Mouse (Mus musculus) kidney, postnatal 10 days (tissue): ENCODE data around the gene Ctnnd2.
A peak's percentile ranks its signal among the peaks of the same experiment; 100 is the strongest.

Source experiments
- DNase-seq: peaks from one replicate; pipeline ENCODE4 v3.0.0; 2021; ENCODE audit warnings: mixed read lengths

Ctnnd2 gene

GRCm38 (mm10) chr15:30740728-30741127 is 568.3 kb downstream of the Ctnnd2 start:
- peak; percentile 76 for DNase-seq

GRCm38 (mm10) chr15:30757991-30758390 is 585.6 kb downstream of the Ctnnd2 start:
- DNase-seq: no peak

GRCm38 (mm10) chr15:30762211-30762610 is 589.8 kb downstream of the Ctnnd2 start:
- no peak for DNase-seq

- DNase-seq: no peak
These were observed 590.4 kb downstream of the Ctnnd2 start for GRCm38 (mm10) chr15:30762695-30763285.

- no peak for DNase-seq
These were observed 604.5 kb downstream of the Ctnnd2 start for GRCm38 (mm10) chr15:30776931-30777330.

GRCm38 (mm10) chr15:30777801-30778200 is 605.4 kb downstream of the Ctnnd2 start:
- no peak for DNase-seq

- no peak for DNase-seq
These were observed 607.5 kb downstream of the Ctnnd2 start for GRCm38 (mm10) chr15:30779903-30780302.

- no peak for DNase-seq
These were observed 608.6 kb downstream of the Ctnnd2 start for GRCm38 (mm10) chr15:30780977-30781376.

- DNase-seq: no peak
These were observed 613.4 kb downstream of the Ctnnd2 start for GRCm38 (mm10) chr15:30785706-30786320.

GRCm38 (mm10) chr15:30793260-30793659 is 620.9 kb downstream of the Ctnnd2 start:
- DNase-seq: no peak

GRCm38 (mm10) chr15:30795723-30796122 is 623.3 kb downstream of the Ctnnd2 start:
- DNase-seq: no peak

- no peak for DNase-seq
These were observed 655.3 kb downstream of the Ctnnd2 start for GRCm38 (mm10) chr15:30827424-30828263.

GRCm38 (mm10) chr15:30857277-30858176 is 685.1 kb downstream of the Ctnnd2 start:
- DNase-seq: no peak

GRCm38 (mm10) chr15:30867429-30867828 is 695.0 kb downstream of the Ctnnd2 start:
- no peak for DNase-seq

GRCm38 (mm10) chr15:30869673-30870512 is 697.5 kb downstream of the Ctnnd2 start:
- no peak for DNase-seq

GRCm38 (mm10) chr15:30875523-30875922 is 703.1 kb downstream of the Ctnnd2 start:
- no peak for DNase-seq

GRCm38 (mm10) chr15:30884692-30885334 is 712.4 kb downstream of the Ctnnd2 start:
- DNase-seq: no peak

GRCm38 (mm10) chr15:30885410-30885809 is 713.0 kb downstream of the Ctnnd2 start:
- peak; percentile 8 for DNase-seq

- no peak for DNase-seq
These were observed 715.2 kb downstream of the Ctnnd2 start for GRCm38 (mm10) chr15:30887559-30887958.

- DNase-seq: peak; percentile 20
These were observed 719.6 kb downstream of the Ctnnd2 start for GRCm38 (mm10) chr15:30891986-30892385.

- DNase-seq: no peak
These were observed 722.7 kb downstream of the Ctnnd2 start for GRCm38 (mm10) chr15:30895063-30895462.
